Mouse (Mus musculus) heart, postnatal 14 days (tissue): ENCODE measurements around the gene 4931440F15Rik. TPM values are rescaled to one million over a fixed set of nuclear protein-coding genes. Genes with fewer than 3 reads are reported as not detected.

Experiments used
- total RNA-seq, 2 experiments: library from RNA; stranded (reverse); gene quantifications; 2 replicates each; pipeline ENCODE4 v1.2.3; 2021

4931440F15Rik gene
- total RNA-seq, 2 experiments from 2014 or later: 1.2 to 1.8 TPM

Other genes starting within 250 kb of the 4931440F15Rik start
- gene Rtn4, start 132.7 kb downstream of the 4931440F15Rik start, total RNA-seq: 100 to 1,000 TPM; 113 to 115 TPM
- gene Eml6, start 200.4 kb upstream of the 4931440F15Rik start, total RNA-seq: 1 to 10 TPM; 1.8 to 2.2 TPM